Mouse (Mus musculus) liver, embryonic 14.5 days (tissue): ENCODE data around the gene Krtap29-1.

Experiments used
- CTCF ChIP-seq: IDR thresholded peaks from 2 replicates; pipeline ENCODE4 v1.5.1; 2016; ENCODE audit warnings: antibody characterized with exemption, low read depth, control low read depth
- EP300 ChIP-seq: IDR thresholded peaks from 2 replicates; pipeline ENCODE4 v1.6.1; 2016; ENCODE audit warnings: antibody characterized with exemption, low read depth

DNA sequence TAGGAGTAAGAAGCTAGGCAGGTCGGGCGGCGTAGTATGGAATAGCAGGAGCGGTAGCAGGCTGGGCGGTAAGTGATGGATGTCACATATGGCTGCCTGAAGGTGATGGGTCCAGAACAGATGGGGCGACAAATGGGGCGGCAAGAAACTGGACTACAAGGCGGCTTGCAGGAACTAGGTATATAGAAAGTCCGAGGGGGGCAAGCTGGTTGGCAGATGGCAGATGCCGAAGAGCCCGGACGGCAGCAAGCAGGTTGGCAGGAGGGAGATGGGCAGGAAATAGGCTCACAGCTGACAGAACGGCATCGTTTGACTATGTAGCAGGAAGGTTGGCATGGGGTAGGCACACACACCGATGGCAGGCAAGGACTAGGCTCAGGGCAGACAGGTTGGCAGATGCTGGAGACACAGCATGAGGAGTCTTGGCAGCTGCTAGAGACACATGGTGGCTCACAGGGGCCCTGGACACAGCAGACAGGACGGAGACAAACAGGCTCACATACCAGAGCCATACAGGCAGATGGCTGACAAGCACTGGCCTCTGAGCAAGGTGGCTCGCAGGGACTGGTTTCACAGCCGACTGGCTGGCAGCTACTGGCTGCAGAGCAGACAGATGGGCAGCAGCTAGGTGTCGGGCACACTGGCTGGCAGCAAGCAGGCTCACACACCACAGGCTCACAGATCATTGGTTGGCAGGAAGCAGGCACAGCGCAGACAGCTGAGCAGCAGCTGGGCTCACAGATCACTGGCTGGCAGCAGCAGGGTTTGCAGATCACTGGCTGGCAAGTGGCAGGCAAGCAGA, 6.6 kb upstream of the Krtap29-1 start:
- TF ChIP-seq EP300 (no peak), CTCF (no peak)
